Mouse (Mus musculus): ENCODE results near the gene Gdpd1.

The Gdpd1 gene

GRCm38 (mm10) chr11:87026096-87026875, 47.6 kb downstream of the Gdpd1 start:
- no peak for DNase-seq (ENCODE audit: extremely low spot score)

- DNase-seq (ENCODE audit: extremely low spot score) = no peak
These were observed 48.5 kb downstream of the Gdpd1 start for GRCm38 (mm10) chr11:87025351-87025750.

GRCm38 (mm10) chr11:87023240-87023639, 50.6 kb downstream of the Gdpd1 start:
- DNase-seq (ENCODE audit: extremely low spot score) = peak; percentile 16

- DNase-seq (ENCODE audit: extremely low spot score) = no peak
These were observed 51.1 kb downstream of the Gdpd1 start for GRCm38 (mm10) chr11:87022765-87023164.

- no peak for DNase-seq (ENCODE audit: extremely low spot score)
These were observed 52.3 kb downstream of the Gdpd1 start for GRCm38 (mm10) chr11:87021551-87021950.

- DNase-seq (ENCODE audit: extremely low spot score) = no peak
These were observed 53.4 kb downstream of the Gdpd1 start for GRCm38 (mm10) chr11:87020449-87020848.

GRCm38 (mm10) chr11:87019431-87019830, 54.4 kb downstream of the Gdpd1 start:
- DNase-seq (ENCODE audit: extremely low spot score) = no peak

- DNase-seq (ENCODE audit: extremely low spot score) = no peak
These were observed 55.8 kb downstream of the Gdpd1 start for GRCm38 (mm10) chr11:87018081-87018480.

GRCm38 (mm10) chr11:87015691-87016090, 58.2 kb downstream of the Gdpd1 start:
- no peak for DNase-seq (ENCODE audit: extremely low spot score)

- peak; percentile 72 for DNase-seq (ENCODE audit: extremely low spot score)
These were observed 63.4 kb downstream of the Gdpd1 start for GRCm38 (mm10) chr11:87010476-87010875.

- no peak for DNase-seq (ENCODE audit: extremely low spot score)
These were observed 66.5 kb downstream of the Gdpd1 start for GRCm38 (mm10) chr11:87007371-87007770.

- DNase-seq (ENCODE audit: extremely low spot score) = peak; percentile 10
These were observed 68.7 kb downstream of the Gdpd1 start for GRCm38 (mm10) chr11:87004960-87005755.

- no peak for DNase-seq (ENCODE audit: extremely low spot score)
These were observed 71.6 kb downstream of the Gdpd1 start for GRCm38 (mm10) chr11:87002078-87002829.

GRCm38 (mm10) chr11:87001217-87001616, 72.6 kb downstream of the Gdpd1 start:
- DNase-seq (ENCODE audit: extremely low spot score) = no peak

- no peak for DNase-seq (ENCODE audit: extremely low spot score)
These were observed 77.6 kb downstream of the Gdpd1 start for GRCm38 (mm10) chr11:86996266-86996665.

GRCm38 (mm10) chr11:86995625-86996221, 78.1 kb downstream of the Gdpd1 start:
- peak; percentile 55 for DNase-seq (ENCODE audit: extremely low spot score)

GRCm38 (mm10) chr11:86994791-86995624, 78.9 kb downstream of the Gdpd1 start:
- no peak for DNase-seq (ENCODE audit: extremely low spot score)

- DNase-seq (ENCODE audit: extremely low spot score) = no peak
These were observed 79.5 kb downstream of the Gdpd1 start for GRCm38 (mm10) chr11:86994330-86994729.

- DNase-seq (ENCODE audit: extremely low spot score) = peak; percentile 96
These were observed 80.5 kb downstream of the Gdpd1 start, which contains the start of gene Ypel2 for GRCm38 (mm10) chr11:86993041-86994037. TSS of gene Ypel2 (minus strand) at chr11:86993707.

Data from embryo, embryonic 9.5 days (tissue).